Mouse (Mus musculus) T-cell, adult 2 months (primary cell): Measurements from ENCODE around the gene Zfp87.

Experiments used
- DNase-seq: peaks from one replicate; pipeline ENCODE4 v3.0.0; 2022; ENCODE audit warnings: low spot score

Gene Zfp87

DNA sequence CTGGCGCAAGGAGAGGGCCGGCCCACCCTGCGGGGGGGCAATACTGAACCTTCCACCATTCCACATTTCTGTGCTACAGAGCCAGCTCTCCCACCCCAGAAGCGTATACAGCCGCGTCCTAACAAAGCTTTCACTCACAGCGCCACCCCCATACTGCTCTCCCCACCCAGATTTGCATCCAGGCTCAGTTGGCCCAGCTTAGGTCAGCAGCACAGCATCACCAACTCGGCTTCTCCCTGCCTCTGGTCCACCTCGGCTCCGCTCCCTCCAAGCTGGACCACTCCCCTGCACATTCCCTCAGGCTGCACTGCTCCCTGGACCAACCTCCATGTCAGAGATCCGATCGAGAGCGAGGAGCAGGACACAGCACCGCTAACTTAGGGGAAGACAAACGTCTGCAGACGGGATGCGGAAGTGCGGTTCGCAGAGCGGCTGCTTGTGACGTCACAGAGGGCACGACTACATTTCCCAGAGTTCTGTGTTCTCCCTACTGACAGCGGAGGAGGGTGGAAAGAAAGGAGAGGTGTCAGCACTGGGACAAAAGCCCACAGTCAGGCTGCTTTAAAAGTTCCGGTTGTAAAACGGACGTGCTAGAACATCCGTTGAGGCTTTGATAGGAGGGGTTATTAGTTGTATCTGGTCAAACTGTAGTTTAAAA lies at the start of gene Zfp87, which contains the start of gene Gm26965:
Gene Zfp87, minus strand, starts transcription at position 425 of the 658 bp plus-strand sequence.
Gene Gm26965, minus strand, starts transcription at position 399 of the 658 bp plus-strand sequence.
- DNase-seq, result peak; percentile 95

DNA sequence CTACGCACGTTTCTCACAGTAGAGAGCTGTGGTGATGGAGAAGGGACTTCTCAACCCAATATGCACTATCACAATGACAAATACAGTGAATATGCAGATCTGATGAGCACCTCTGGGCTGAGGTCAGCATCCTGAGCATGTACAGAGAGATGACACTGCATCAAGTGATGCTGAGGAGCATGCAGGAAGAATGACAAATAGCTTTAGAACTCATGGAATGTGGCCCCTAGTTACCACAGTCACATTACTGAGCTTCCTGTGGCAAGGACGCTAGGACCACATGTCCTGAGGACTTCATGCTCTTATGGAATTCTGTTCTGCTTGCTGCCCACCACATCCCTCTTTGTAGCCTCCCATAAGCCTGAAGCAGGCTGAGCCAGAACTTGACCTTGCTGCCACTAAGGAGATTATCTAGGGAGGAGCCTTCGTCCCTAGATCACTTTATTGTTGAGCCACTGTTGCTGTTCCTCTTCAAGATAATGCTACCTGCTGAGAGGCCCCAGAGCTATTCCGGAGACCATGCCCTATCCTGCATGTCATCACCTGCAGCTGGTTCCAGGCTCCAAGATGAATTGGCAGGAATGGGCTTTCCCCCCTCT lies 46.7 kb upstream of the Zfp87 start:
- DNase-seq, result no peak

DNA sequence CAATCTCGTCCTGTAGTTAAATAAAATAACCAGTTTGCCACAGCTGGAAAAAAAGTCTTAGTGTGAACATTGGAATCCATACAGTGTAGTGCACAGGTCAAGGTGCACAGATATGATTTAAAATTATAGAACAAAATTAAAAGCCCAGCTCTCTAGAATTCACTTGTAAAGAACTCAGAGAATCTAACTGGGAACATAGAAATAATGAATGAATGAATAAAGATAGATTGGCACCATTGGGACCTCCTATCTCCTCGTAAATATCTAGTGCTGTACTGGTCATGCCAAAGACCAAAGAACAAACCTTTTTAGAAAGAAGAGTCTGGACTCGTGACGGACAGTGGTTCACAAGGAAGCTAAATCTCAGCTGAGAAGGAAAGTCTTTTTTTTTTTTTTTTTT lies 27.8 kb upstream of the Zfp87 start, which contains the start of gene Zfp748:
Gene Zfp748, minus strand, starts transcription at position 101 of the 400 bp plus-strand sequence.
- DNase-seq, result no peak

GRCm38 (mm10) chr13:67552505-67553346 lies 26.7 kb upstream of the Zfp87 start:
- DNase-seq, result peak; percentile 88

DNA sequence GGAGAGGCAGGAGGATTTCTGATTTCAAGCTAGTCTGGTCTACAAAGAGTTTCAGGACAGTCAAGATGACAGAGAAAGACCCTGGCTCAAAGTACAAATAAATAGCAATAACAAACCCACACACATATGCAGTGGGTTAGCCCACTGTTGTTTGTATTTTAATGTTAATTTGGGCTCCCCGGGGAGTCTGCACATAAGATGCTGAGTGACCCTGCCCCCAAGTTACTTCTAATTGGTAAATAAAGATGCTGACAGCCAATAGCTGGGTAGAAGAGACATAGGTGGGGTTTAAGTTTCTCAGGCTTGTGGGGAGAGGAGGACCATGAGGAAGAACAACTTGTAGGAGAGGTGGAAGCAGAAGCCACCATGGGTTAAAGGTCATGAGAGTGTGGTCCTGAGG lies 20.0 kb upstream of the Zfp87 start:
- no peak for DNase-seq

- DNase-seq, result no peak
Observed at GRCm38 (mm10) chr13:67527049-67527730, 1.2 kb upstream of the Zfp87 start.

- no peak for DNase-seq
Observed at GRCm38 (mm10) chr13:67500908-67501307, 25.1 kb downstream of the Zfp87 start.

DNA sequence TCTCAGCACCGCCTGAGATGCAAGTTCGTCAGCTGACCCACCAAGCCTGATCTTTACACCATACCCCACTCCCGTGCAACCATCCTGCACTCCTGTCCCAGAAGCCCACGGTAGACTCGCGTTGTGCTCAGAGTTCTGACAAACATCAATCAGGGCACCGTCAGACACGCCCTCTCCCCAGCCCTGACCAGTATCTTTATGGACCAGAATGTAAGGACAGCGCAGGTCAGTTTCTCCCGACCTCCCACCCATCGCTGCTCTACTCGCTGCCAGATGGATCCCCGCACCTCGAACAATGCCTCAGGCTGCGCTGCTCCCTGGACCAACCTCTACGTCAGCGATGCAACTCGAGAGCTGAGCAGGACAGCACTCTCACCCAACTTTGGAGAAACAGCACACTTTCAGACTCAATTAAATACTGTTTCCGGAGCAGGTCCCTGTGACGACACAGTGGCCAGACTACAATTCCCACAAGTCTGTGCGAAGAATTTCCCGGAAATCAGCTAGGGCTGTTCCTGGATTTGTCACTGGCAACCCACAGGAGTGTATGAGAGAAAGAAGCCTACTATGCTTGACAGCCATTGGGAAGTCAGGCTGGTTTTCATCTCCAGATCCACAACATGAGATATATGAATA lies 25.8 kb downstream of the Zfp87 start, which contains the start of gene Zfp58:
Gene Zfp58, minus strand, starts transcription at position 472 of the 636 bp plus-strand sequence.
- peak; percentile 81 for DNase-seq

DNA sequence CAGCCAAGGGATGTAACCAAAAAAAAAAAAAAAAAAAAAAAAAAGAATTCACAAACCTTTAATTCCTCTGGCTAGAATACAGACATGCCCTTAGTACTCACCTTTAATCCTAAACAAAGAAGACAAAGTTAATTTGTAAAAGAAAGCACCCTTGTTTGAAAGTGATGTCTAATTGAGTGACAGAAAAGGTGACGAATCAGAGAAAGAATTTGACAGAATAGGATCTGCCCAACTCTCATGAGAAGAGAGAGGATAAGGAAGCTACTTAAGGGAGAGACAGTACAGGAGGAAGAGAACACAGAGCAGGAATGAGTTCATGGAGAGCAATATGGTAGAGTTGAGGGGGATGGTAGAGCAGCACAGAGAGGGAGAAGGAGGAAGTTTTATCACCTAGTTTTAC lies 30.3 kb downstream of the Zfp87 start:
- DNase-seq, result no peak

- DNase-seq, result no peak
Observed at GRCm38 (mm10) chr13:67484424-67484811, 41.6 kb downstream of the Zfp87 start.

- DNase-seq, result peak; percentile 90
Observed at GRCm38 (mm10) chr13:67483625-67484423, 42.2 kb downstream of the Zfp87 start, which contains the start of gene Zfp874b. TSS of gene Zfp874b (minus strand) at chr13:67484258.

DNA sequence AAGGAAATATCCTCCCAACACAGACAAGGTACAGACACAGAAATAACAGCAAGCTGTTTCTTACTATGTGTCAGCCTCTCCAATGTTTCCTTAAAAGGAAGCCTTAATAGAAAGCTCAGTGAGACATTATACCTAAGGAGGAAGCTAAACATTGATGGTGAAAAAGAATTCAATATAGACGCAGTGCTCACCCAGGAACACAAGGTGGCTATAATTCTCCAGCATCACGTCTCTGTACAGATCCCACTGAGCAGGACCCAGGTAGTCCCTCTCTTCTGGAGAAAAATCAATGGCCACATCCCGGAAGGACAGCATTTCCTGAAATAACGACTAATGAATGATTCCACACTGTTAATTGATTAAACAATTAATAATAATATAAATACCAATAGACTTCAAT lies 44.4 kb downstream of the Zfp87 start:
- no peak for DNase-seq

DNA sequence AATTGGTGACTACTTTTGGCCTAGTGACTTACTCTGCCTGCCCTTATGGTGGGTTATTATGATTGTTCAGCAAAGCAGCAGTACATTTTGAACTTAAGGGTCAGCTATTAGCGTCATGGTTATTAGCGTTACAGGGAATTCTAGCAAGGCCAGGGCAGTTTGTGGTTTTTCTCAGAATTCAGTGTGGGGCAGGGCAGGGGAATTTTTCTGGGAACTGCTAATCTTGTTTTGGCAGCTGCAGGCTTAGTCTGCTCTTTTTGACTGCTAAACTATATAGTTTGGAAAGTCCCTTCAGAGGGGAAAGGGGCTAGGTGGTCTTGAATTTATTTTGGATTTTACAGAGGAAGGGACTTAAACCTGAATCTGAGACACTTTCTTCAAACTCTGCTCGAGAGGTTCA lies 56.7 kb downstream of the Zfp87 start:
- no peak for DNase-seq
